Mouse (Mus musculus) adrenal gland, postnatal 36 days (tissue): ENCODE data around the gene Aig1. TPM values are rescaled to one million over a fixed set of nuclear protein-coding genes. Genes with fewer than 3 reads are reported as not detected.

Source experiments
- DNase-seq, 2 experiments: peaks; one replicate each; pipeline ENCODE4 v3.0.0; 2021; ENCODE audit warnings: mixed read lengths in 1 of 2
- total RNA-seq, 2 experiments: library from RNA; stranded (reverse); gene quantifications; 2 replicates each; pipeline ENCODE4 v1.2.3; 2021

The Aig1 gene
- total RNA-seq, 2 experiments from 2014 or later = 22.5 to 36.0 TPM

DNA sequence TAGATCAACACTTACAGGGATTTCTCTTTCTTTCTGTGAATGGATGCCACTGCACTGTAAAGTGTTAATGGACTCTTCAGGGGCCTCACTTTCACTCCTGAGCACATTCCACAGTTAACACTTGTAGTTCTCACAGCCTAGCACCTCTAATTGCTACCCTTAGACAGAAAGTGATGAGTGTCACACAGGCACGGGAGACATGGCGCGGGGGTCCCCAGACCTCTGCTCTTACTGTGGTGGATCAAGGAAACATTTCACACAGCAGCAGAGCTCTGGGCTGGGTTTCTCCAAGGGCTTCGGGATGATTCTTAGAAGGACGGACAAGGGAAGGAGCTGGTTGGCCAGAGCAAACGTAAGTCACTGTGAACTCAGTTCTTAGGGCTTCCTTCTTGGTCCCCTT, 166.1 kb downstream of the Aig1 start:
- no peak for DNase-seq

DNA sequence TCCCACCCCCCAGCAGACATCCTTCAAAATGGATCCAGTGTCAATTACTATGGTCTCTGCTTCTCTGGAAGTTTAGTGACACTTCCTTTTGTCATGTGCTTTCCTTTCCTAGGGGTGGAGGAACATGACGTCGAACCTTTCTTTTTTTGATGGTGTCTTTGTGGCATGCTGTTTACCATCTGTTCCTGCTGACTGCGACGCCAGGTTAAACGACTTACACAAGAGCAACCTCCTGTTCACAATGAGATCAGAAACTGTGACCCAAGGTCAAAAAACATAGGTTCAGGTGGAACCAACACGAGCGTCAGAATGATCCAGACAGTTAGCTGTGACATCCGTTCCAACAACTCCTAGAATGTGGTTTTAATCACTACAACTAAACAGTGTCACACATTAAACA, 166.7 kb downstream of the Aig1 start:
- no peak for DNase-seq

DNA sequence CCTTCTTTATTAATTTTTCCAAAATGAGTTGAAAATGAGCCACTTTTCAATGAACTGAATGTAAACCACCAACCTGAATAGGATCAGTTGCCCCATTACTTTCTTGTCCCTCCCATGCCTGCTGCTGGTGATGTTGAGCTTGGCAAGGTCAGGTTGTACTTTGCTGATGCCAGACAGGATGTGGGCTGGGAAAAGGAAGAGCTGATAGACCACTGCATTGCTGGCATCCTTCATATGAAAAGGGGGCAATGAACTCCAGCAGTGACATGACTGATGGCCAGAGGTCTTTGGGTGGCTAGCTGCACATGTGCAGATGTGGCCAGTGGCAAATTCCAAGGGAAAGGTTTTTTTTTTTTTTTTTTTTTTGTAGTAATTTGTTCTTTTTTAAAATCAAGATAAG, 172.5 kb downstream of the Aig1 start:
- DNase-seq = peak in 1 of 2 experiments; percentile 9

DNA sequence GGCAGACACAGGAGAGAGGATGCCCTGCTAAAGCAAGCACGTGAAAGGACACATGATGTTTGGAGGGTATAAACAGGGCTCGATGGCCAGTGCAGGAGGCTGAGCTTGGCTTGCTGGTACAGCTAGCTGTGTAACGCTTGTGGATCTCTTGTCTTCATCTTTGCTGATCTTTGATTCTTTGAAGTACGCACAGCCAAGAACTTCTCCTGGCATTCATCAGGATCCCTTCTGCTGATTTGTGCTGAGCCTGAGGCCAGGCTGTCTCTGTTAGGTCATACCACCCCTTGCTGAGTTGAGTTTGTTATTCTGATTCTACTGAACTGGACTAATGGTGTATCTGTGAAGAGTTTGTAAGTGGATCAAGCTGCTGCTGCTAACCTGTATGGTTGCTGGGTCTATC, 175.5 kb downstream of the Aig1 start:
- DNase-seq = no peak

DNA sequence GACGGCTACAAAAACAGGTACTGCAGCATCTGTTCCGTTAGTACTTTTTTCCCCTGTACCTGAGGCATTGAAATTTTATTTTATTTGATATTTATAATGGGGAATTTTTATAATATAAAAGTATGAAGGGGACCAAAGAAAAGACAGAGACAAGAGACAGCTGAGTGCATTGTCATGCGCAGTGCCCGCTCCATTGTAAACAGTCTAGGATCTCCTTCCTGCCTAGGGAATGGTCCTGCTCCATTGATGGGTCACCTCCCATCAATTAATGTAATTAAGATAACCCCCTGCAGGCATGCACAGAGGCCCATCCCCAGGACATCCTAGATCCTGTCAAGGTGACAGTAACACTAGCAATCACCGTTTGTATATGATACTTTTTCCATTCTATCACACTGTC, 178.0 kb downstream of the Aig1 start:
- DNase-seq = no peak

DNA sequence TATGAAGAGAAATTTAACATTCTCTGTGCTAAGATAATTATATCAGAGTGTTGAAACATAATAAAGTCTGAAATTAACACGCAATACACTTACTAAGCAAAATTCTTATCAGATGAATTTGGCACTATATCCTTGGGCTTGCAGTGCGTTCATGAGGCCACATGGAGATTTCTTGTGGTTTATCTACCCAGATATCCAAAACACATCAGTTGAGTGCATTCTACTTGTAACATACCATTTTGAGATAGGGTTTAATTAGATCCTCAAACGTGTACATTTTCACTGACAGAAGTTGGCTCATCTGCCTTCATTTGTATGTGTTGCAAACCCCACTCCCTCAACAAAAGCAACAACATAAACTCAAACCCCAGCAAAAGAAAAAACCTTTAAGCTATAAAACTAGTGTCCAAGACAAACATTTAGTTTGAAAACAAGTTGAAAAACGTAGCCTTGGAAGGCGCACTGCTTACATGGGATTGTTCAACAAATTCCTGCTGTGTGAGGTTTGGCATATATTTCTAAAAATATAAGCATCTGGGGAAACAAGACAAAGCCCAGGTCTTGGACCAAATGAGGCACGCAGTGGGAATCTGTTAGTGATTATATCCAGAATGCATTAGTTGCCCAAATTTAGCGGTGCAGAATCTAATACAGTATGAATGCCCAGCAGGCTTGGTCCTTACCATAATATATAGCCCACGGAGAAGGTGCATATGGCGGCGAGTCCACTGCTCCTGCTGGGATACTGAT, 178.8 kb downstream of the Aig1 start:
- no peak for DNase-seq

DNA sequence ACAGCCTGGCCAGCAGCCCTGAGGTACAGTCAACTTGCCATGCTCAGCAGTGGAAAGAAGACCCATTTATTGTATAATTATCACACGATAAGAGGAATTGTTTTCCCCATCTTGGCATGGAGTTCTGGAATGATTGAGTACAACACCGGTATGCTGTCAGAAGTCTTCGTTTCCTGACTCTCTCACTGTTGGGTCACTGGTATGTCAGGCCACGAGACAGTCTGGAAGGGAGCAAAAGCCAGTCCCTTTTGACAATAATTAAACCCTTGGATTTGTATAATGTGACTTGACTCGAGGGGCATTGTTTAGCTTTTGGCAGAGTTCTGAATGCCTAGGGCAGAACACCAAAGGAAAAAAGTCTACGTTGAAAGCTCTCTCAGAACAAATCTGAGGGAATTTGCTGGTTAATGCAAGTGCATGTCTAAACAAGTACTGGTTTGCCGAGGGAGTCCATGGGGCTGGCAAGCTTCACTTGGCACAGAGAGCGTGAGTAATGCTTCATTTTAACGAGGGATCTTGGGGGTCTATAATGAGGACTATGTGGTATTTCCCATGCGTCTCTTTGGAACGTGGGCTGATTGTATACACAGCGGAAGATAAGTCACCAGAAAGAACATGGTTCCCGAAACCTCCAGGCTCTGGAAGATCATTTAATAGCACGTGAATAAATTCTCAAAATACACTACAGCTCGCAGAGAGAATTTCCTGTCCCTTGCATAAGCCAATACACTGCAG, 180.2 kb downstream of the Aig1 start:
- DNase-seq = no peak

- no peak for DNase-seq
Measured at GRCm38 (mm10) chr10:13687182-13687810, 181.5 kb downstream of the Aig1 start.

- peak; percentile 5 to 10 for DNase-seq
Measured at GRCm38 (mm10) chr10:13686127-13686526, 182.7 kb downstream of the Aig1 start.

DNA sequence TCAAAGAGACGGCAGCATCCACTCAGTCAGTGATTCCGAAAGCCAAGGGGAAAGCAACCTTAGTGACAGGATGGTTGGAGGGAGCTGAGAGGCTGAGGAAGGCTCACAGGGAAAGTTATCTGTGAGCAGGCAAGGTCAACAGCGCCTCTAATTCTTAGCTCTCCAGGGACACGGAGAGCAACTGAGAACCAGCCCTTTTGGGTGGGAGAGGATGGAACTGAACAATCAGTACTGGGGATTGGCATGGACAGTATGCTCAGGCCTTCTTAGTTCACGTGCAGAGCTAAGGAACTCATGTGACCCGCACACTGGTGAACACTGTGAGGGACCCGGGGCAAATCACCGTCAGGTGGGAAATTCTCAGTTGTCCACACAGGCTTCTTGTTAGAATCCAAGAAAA, 183.4 kb downstream of the Aig1 start:
- DNase-seq = no peak

DNA sequence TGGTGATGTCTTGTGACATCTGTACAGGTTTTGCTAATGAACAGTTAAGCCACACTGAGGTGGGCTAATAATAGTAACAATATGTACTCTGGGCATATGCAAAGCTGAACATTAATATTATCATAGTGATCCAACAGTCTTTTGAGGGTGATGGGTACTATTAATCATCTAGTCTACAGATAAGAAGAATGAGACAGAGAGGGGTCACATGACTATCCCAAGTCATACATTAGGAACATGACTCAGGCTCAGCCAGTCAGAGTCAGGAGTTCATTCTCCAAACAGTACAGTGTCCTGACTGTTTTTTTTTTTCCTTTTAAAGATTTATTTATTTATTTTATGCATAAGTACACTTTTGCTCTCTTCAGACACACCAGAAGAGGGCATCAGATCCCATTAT, 184.3 kb downstream of the Aig1 start:
- no peak for DNase-seq

DNA sequence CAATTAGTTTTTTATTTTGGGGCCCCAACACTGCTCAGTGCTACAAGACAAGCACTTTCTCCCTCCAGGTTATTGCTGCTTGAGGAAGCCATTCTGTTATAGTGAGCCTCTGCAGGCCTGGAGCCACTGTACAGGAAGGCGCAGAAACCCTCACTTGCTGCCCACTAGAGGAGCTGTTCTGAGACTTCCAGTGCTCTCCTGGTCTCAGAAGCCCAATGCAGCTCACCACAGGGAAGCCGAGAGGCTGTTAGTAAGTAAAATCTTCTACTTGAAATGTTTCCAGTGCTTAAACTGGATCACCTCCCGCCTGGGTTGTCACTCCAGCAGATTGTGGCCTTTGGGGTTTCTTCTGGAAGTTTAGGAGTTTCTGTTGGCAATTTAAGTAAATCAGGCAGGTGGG, 186.2 kb downstream of the Aig1 start:
- DNase-seq = peak in 1 of 2 experiments; percentile 17

DNA sequence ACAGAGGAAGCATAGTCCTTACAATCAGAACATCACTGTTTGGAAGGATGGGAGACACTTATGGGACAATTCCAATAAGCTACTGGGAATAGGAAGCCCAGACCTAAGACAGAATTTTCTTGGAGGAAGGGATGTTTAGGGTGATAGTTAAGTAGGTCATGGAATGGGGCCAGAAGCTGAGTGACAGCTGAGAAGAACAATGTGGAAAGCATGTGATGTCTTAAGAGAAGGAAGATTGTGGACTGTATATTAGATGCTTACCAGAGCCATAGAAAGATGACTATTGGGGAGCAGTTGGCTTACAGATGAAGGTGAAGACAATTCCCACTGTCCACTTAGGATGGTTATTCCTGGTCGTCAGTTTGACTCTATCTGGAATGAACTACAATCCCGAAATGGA, 191.3 kb downstream of the Aig1 start:
- no peak for DNase-seq

DNA sequence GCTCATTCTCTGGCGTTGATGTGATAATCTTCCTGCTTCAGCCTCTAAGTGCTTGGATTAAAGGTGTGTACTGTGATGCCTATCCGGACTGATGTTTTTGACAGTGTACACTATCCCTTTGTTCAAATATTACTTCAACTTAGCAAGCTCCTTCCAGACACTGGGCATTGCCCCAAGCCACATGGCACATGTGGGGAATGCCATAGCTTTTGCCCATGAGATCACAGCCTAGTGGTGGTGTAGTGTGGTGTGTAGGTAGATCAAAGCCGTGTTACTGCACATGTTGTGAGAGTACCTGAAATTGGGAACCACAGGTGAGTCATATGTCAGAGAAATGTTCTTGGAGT, 193.8 kb downstream of the Aig1 start:
- DNase-seq = no peak

DNA sequence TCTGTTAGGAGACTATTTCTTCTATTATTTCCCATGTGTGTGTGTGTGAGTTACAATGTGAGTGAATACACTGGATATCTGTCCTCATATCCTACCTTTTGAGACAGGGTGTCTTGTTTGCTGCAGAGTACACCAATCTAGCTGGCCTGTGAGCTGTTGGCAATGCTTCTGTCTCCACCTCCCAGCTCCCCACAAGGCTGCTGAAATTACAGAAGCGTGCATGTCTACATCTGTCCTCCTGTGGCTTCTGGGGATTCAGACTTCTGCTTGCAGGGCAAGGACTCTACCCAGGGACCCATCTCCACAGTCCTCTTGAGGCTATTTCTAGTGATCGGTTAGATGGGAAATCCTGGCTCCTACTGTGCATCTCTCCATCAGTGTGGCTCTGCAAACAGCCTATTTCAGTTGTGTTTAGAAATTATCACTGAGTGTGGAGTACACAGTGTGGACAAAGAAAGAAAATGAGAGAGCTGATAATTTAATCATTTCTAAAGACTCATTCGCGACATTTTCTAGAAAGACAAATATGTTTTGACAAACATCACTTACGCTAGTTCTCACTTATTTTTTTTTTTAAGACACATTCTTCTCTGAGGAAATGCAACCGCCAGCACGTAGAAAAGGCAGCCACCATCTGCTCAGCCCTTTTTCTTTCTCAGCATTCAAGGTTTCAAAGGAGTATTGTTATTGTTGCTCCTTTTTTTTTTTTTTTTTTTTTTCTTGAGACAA, 194.3 kb downstream of the Aig1 start:
- no peak for DNase-seq

GRCm38 (mm10) chr10:13667166-13667696, 201.5 kb downstream of the Aig1 start:
- peak in 1 of 2 experiments; percentile 20 for DNase-seq

DNA sequence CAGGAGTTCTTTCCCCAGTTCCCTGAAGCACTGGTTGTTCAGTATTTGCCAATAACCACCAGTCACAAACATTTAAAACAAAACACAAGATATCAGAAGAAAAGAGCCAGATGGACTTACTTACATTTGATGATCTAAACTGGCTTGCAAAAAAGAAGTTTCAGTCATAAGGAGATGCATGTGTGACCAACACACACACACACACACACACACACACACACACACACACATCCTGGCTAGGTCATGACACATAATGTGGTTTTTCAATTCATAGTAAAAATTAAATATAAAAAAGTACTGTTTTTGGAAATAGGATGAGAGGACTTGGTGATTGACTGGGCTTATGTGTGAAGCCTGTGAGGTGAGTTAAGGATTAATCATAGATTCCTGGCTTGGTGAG, 205.3 kb downstream of the Aig1 start:
- no peak for DNase-seq

DNA sequence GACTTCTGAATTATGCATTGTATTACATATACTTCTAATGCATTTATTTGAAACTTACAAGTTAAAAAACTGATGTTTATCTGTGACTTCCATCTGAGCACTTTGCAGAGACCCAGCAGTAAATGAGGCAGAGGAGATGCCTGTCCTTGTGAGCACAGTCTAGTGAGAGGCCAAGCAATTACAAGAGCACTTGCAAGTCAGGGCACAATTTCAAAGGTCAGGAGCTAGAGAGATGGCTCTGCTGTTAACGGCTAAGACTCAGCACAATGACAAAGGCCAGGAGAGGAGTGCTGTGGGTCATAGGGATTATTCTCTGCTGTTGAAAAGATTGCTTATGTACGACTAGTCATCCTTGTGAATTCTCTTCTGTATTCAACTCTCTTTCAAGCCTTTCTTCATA, 209.0 kb downstream of the Aig1 start:
- DNase-seq = peak in 1 of 2 experiments; percentile 7

GRCm38 (mm10) chr10:13653739-13654462, 214.9 kb downstream of the Aig1 start:
- DNase-seq = no peak

GRCm38 (mm10) chr10:13653326-13653725, 215.5 kb downstream of the Aig1 start:
- DNase-seq = no peak

DNA sequence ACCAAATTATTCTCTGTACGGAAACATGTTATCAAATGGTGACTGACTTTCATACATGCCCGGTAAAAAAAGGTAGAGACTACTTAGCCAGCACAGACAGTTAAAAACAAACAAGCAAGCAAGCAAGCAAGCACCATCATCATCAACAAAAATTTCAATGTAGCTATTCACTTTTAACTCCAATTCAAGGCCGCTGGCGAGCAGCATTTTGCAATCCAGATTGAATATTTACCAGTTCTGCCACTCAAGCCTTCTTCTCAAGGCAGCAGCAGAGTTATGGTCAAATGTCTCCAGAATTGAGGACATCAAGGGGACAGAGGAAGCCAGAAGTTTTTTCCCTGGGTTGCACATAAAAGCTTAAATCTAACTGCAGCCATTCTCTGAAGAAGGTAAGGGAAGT, 216.7 kb downstream of the Aig1 start:
- peak; percentile 26 to 65 for DNase-seq

DNA sequence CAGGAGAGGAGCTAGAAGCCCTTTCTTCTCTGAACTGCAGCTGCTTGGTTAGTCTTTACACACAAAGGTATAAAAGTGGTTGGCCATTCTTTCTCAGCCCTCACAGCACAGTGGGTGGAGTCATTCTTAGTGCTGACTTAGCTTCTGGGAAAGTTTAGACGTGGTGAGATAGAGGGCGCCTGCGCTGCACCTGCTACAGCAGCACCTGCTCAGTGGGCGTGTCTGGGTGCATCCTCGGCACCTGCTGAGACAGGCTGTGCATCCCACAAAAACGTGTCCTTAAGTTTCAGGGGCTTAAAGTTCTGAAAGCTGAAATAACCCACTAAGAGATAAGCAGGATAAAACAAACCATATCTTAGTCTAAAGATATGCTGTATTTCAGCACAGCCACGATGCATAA, 227.0 kb downstream of the Aig1 start:
- DNase-seq = peak in 1 of 2 experiments; percentile 8
